Mouse (Mus musculus): Measurements from ENCODE around the gene Plcb4.

GRCm38 (mm10) chr2:135775026-135775425, 116.2 kb downstream of the Plcb4 start:
- TF ChIP-seq ZKSCAN1 (IDR thresholded peaks at IDR 0.05; ENCODE audit: borderline replicate concordance, low read depth, low read length): no peak
- no peak for TF ChIP-seq CHD2 (IDR thresholded peaks at IDR 0.05; ENCODE audit: low read length)
- TF ChIP-seq TCF12 (IDR thresholded peaks at IDR 0.05; ENCODE audit: low read depth, low read length): no peak
- no peak for TF ChIP-seq POLR2A (IDR thresholded peaks at IDR 0.05; ENCODE audit: low read depth, low read length)
- no peak for TF ChIP-seq CTCF (conservative IDR thresholded peaks at IDR 0.05 in 1 of 2, IDR thresholded peaks at IDR 0.05 in 1 of 2; ENCODE audit: low read depth in 2 of 2, low read length in 2 of 2)
- no peak for TF ChIP-seq EP300 (IDR thresholded peaks at IDR 0.05; ENCODE audit: low read length)
- no peak for TF ChIP-seq RAD21 (IDR thresholded peaks at IDR 0.05; ENCODE audit: low read depth, low read length)

All from CH12.LX (cell line).